Mouse (Mus musculus) adrenal gland, adult 18-20 months (tissue): ENCODE data around the gene Chst11. TPM values are rescaled to one million over a fixed set of nuclear protein-coding genes. Genes with fewer than 3 reads are reported as not detected.

Source experiments
- DNase-seq, 2 experiments: peaks; one replicate each; pipeline ENCODE4 v3.0.0; 2021 to 2022; ENCODE audit warnings: low spot score in 2 of 2
- total RNA-seq, 2 experiments: library from RNA; stranded (reverse); gene quantifications; 1 replicate in 1 of 2; 2 replicates in 1 of 2; pipeline ENCODE4 v1.2.3; 2021

Gene Chst11
- total RNA-seq, 2 experiments from 2014 or later = 49.8 to 68.7 TPM

DNA sequence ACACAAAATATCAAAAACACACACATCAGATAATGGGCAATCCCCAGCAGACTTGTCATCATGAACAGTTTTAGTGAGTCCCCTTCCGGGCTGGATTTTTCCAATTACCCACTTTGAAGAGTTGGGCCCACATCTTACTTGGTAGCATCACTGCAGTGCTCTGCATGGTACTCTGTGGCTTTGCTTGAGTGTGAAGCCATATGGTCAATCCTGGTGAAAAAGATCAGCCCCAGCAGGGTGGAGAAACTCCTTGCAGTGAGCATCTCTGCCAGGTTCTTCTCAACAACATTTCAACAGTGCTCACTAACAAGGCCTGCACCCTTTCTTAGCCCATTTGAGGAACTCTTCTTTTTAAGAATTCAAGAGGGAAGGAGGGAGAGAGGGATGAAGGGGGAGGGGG, 150.7 kb downstream of the Chst11 start:
- no peak for DNase-seq

DNA sequence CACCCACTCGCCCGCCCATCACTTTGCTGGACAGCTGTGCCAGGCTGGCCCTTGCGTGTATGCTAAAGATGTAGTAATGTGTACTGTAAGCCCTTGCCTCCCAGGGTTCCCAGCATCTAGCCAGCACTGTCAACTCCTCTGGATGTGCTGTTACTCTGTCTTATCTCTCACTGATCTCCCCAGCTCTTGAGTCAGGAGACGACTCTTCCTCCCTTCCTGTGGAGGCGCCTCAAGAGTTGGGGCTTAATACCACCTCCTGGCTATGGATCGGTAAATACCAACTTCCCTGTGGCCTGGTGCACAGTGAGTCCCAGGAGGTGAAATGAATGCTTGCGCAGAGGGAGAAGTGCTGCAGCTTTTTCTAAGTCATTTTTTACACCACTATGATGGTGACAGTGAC, 151.8 kb downstream of the Chst11 start:
- no peak for DNase-seq

DNA sequence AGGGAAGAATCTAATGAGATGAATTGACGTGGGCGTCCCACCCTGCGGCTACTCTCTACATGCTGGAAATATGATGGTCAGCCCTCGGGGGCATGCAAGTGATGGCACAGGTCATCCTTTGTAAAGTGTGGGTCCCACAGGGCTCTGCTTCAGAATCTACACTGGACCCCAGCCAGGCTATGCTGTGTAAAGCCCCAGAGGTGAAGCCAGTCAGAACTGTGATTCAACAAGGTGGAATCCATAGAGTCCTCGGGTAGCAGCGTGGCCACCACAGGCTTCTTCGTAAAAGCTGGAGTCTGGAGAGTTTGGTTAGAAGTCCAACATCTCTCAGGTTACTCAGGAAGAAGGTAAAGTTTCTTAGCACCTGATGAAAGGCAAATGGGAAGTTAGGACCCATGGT, 154.0 kb downstream of the Chst11 start:
- no peak for DNase-seq

DNA sequence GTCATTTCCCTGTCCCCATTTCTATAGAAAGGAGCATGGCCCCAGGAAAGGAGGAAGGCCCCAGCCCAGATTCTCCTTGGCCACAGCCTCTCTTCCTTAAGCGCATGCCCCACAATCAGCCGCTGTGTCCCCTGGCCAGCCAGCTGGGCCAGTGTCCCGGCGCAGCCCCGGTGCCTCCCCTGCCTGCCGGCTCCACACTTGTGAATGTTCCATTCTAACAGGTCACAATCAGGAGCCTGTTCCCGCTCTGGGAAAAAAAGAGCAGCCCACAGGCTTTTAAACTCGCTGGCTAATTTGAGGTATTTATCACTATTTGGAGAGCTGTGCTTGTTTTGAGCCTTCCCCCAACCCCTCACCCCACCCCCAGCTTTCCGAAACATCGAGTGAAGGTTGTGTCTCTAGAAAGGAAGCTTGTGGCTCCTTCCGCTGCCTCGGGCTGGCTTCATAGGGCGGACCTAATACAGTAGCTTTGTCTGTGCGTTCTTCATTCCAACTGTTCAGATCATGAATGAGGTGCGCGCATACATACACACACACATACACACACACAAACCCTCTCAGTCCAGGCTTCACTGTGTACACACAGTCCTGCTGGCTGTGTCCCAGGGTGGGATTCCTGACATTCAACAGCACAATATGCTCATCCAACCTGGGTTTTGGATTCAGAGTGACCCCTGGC, 155.1 kb downstream of the Chst11 start:
- no peak for DNase-seq

DNA sequence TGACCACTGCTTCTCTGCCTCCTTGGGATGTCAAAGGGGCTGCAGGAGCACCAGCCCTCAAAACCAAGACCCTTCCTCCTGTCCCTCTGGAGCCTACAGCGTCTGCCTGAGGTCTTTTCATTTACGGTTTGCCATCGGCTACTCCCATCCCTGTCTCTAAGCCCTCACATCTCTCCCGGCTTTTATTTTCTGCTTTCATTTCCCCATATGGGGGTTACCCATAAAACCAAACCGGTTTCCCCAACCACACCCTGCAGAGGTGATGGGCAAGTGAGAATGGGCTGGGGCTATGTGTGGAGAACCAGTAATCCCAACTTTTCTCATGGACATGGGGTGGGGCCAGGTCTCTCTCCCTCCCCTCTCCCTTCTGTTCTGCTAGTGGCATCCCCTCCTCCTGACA, 156.1 kb downstream of the Chst11 start:
- DNase-seq = no peak

DNA sequence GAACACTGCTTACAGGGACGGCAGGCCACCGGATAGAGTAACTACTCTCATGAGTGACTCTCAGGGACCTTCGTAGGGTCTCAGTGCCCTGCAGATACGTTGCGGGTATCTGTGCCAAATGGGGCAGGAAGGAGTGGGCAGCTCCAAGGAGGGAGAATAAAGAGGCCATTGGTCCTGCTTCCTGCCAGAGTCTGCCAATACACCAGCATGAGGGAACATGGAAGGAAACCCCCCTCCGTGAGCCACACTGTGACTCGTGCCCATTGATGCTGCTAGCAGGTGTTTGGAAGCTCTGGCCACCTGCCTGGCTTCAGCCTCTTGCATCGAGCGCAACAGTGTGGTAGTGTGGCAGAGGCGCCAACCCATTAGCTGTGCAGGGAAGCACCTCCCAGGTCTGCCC, 157.8 kb downstream of the Chst11 start:
- no peak for DNase-seq

- DNase-seq = no peak
These were observed 160.5 kb downstream of the Chst11 start for GRCm38 (mm10) chr10:83145836-83146235.

- no peak for DNase-seq
These were observed 164.3 kb downstream of the Chst11 start for GRCm38 (mm10) chr10:83149342-83150178.

- DNase-seq = no peak
These were observed 165.3 kb downstream of the Chst11 start for GRCm38 (mm10) chr10:83150587-83150986.

DNA sequence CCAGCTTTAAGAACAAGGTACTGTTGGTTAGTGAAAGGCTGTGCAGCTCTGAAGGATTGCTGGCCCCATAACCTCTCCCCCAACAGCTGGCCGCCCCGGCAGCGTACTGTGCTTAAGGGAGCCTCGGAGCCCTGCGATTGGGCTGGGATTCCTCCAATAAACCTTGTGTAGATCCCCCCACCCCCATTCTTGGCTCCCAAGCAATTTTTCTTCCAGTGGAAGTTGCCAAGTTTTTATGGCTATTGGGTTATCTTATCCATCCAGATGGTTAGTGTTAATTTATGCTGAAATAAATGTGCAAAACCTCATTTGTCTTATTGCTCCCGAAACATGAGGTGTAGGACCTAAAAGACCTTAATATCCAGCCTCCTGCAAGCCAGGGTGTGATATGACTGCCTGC, 166.1 kb downstream of the Chst11 start:
- DNase-seq = no peak

DNA sequence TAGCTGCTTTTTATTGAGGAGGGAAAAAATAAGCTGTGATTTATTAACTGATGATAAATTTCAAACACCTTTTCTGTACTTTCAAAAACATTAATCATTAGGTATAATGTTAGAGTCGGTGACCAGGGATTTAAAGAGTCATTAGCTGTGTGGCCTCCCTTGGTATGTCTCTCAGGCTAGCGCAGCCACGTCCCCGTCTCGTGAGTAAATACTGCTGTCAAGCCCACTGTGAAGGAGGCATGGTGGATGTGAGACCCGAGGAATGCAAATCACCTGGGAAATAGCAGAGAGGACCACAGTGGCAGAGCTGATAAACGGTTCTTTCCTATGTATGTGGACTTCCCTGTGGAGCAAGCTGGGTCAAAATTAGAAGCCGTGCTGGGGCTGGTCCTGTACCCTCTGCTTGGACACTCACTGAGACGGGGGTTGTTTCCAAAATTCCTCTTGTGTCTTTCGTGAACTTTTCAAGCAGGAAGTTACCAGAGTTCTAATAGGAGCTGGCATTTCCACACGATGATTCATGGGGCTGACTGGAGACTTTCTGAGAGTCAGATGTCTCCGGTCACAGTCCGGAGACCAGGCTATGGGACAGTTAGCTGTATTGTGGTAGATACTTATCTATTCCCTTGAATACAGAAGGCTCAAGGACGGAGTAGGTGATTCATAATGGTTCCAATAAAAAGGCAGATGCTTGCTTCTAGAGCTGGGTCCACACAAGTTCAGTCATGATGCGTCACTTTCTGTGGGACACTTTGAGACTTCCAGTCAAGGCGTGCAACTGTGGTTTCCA, 166.8 kb downstream of the Chst11 start:
- no peak for DNase-seq

GRCm38 (mm10) chr10:83152723-83153122, 167.4 kb downstream of the Chst11 start:
- DNase-seq = no peak

DNA sequence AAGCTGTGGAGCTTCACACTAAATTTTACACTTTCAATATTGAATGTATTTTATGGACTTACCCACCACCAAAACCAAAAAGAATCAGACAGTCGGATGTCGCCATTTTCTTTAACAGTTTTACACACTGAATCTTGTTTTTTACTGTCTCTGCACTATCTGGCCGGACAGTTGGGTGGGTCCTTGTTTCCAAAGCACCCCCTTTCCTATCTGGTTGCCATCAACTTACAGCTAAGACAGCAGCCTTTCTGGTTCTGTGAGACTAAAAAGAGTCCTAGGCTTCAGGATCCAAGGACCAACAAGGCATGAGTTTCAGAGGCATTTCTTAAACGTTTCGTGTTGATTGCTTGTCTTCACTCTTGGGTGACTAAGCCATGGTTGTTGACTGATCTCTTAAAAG, 168.1 kb downstream of the Chst11 start:
- DNase-seq = no peak

- DNase-seq = no peak
These were observed 168.6 kb downstream of the Chst11 start for GRCm38 (mm10) chr10:83153887-83154286.

GRCm38 (mm10) chr10:83157289-83157688, 172.0 kb downstream of the Chst11 start:
- DNase-seq = no peak

DNA sequence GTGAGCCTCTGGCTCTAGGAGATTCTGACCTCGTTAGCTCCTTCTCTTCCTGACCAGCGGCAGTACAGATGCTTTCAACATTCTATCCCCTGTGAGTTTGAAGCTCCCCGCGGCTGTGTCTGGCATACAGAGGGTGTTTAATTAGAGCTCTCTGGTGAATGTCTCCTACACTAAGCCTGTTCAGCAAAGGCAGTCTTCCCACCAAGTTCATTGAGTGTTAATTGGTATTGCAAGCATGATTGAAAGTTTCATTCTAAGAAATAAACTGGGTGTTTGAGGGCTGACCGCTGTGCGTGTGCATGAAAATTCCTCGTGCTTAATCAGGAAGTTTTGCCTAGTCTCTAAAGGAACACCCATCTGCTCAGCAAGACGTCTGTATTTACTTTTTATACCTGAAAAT, 173.0 kb downstream of the Chst11 start:
- DNase-seq = no peak

DNA sequence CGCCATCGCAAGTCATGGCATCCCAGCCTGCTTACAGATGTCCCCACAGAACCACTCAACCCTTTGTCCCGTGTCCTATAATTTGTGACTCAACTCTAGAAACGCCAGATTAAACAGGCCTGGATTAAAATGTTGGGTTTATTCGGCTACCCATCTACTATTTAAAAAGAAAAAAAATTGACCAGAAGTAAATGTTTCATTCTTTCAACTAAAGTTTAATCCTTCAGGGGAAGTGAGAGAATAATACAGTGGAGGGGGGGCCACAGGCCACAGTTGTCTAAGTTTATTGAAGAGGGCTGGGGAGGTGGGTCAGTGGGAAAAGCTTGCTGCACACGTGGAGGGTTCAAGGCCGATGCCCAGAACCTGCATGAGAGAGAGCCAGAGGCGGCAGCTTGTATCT, 173.9 kb downstream of the Chst11 start:
- no peak for DNase-seq

DNA sequence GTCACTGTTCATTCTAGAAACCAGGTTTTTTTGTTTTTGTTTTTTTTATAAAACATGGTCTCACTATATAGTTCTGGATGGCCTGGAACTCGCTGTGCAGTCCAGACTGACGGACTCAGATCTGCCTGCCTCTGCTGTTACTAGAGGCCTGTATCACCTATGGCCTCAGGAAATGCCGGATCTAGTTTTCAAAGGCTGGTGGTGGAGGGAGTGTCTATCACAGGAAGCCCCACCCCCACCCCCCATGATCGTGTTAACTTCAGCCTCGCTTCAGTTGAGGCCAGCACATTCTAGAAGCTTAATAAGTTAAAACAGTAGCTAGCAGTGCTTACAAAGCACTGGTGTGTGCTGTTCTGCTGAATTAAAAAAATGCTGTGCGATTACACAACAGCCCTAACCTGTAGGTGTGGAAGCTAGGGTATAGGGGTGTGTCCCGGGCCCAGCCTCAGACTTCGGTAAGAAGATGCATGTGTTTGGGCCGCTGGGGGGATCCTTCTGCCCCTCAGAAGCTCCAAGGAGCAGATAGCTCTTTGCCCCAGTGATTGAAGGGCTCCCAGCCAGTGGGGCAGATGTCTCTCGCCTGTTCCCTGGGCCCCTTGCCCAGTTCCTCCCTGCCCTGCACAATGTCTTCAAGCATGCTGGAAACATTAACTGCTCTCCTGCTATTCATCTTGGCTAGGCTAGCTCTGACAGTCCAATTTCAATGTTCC, 176.5 kb downstream of the Chst11 start:
- DNase-seq = no peak

- no peak for DNase-seq
These were observed 178.6 kb downstream of the Chst11 start for GRCm38 (mm10) chr10:83163946-83164345.

- no peak for DNase-seq
These were observed 179.7 kb downstream of the Chst11 start for GRCm38 (mm10) chr10:83164901-83165435.
